Mouse (Mus musculus) heart, postnatal 0 days (tissue): ENCODE data around the gene Adad1.
A peak's percentile ranks its signal among the peaks of the same experiment; 100 is the strongest.

Source experiments
- CTCF ChIP-seq: IDR thresholded peaks from 2 replicates; pipeline ENCODE4 v1.5.1; 2016; ENCODE audit warnings: antibody characterized with exemption, control low read depth, low read depth
- EP300 ChIP-seq: IDR thresholded peaks from 2 replicates; pipeline ENCODE4 v1.6.1; 2016; ENCODE audit warnings: antibody characterized with exemption, low read depth

DNA sequence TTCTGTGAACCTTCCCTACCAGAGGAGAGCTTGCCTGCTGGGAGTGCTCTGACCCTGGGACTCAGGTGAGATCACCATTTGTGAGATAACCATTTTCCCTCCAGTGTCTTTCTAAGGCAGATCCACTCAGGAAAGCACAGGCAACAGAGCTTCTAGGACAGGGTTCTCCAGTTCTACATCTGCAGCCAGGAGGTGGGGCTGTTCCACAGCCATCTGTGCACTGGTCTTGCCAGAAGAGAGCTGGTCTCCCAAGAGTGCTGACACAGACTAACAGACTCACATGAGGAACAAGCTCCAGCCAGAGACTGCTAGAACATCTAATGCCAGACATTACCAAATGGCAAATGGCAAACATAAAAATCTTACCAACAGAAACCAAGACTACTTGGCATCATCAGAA lies 9.9 kb downstream of the Adad1 start:
- TF ChIP-seq CTCF: peak; percentile 73
- TF ChIP-seq EP300: no peak
